Mouse (Mus musculus): ENCODE measurements around the gene Kcna1.

The Kcna1 gene

DNA sequence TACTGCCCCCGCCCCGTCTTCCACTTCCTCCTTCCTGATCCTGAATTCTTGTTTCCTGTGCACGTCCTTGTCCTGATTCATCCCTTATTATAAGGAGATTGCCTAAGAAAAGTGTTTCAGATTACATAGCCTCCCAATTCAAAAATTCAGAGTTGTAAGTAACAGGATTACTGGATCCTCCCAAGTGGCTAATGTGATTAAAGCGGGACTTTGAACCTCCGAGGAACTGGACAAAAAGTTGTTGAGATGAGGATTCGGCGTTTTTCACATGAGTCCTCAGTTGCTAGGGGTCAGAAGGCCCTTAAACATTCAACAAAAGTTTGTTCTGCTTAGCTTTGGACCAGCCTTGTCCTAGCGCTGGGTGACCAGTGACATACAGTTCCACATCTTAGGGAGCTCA is at the start of gene Kcna1:
Gene Kcna1 (minus strand): TSS at position 4 of the 400 bp plus-strand sequence.
- DNase-seq (ENCODE audit: low read depth, low spot score), result no peak

DNA sequence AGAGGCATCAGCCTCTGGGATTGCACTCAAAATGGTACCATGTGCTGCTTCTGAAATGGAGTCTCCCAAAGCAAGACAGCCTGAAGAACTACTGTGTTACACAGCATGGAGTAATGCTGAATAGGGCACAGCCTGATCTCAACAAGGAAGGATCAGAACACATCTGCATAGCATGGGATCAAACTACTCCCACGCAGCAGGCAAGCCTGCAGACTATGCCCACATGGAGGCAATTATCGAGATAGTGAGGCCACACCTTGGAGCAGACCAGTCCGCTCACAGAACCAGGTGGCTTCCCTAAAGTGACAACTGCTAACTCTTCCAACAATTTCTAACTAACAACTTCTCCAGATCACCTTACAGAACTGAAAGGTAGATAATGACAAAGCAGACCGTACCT is 40.9 kb upstream of the Kcna1 start:
- no peak for DNase-seq (ENCODE audit: low read depth, low spot score)

DNA sequence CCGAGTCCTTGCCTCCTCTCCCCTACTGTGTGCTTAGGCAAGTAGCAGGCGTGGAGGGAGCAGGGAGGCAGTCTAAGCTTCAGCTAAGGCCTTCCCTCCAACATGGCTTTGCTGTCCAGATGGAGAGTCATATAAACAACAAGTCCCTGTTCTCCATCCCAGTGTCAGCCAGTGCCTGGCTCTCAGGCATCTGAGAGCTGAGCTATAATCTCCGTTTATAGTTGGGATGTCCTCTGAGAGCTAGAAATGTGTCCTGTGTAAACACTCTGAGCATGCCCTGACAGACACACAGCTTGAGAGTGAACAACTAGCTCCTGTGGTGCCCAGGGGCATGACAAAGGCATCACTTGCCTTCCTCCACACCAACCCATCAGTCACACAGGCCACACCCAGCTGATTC is 39.0 kb upstream of the Kcna1 start:
- DNase-seq (ENCODE audit: low read depth, low spot score), result no peak

DNA sequence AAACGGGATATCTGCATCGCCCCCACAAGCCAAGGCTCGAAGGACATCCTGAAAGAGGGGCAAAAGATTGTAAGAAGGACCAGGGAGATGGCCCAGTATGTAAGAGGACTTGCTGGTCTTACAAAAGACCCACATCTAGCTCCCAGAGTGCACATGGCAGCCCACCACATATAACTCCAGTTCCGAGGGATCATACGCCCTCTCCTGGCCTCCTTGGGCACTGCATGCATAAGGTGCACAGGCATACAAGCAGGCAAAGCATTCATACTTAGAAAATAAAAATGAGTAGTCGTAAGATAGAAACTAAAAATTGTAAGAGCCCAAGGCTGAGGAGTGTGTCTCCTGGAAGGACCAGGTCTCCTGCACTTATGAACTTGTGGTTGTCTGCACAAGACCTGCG is 32.8 kb upstream of the Kcna1 start:
- no peak for DNase-seq (ENCODE audit: low read depth, low spot score)

DNA sequence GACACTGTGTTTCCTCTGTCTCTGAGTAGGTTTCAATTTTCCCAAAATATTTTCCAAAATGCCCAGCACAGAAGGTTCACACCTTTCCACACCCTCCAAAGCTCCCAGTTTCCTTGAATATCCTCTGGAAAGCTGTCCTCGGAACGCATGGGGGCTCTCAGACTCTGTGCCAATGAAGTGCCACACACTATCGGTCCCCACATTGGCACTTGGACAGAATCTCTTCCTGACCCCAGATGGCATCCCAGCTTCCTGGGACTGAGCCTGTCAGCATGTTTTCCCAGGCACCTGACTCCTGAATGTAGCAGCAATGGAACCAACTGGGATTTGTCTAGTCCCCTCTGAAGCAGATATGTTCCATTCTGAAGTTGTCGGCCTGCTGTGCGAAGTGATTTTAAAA is 20.8 kb upstream of the Kcna1 start:
- DNase-seq (ENCODE audit: low read depth, low spot score), result no peak

DNA sequence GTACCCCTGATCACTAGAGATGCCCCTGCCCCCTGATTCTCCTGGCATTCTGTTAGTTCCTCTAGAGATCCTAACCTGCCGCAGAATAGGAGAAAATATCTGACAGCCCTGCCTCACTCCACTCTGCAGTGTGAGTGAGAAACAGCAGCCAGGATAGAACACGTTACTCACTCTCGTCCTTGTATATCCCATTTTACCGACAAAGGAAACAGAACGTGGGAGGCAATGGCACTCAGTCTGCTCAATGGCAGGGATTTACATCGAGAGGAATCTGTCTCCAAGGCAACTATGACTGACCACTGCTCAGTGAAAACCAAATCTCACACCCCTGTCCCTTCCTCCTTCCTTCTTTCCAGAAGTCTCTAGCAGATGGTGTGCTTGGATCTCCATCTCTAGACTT is 19.9 kb upstream of the Kcna1 start:
- no peak for DNase-seq (ENCODE audit: low read depth, low spot score)

DNA sequence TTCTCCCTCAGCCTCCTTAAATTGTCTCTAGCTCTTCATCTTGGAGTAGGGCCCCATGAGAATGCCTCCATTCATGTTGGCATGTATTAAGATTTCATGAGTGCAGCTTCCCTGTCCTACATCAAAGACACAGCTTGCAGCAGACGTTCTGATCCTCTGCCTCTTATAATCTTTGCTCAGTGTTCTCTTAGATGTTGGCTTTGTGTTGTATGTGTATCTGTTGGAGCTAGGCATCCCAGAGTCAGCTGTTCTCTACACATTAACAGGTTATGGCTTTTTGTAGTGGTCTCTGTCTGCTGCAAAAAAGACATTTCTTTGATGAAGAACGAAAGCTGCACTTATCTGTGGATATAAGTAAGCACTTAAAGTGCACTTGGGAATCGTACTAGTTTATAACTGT is 18.4 kb upstream of the Kcna1 start:
- DNase-seq (ENCODE audit: low read depth, low spot score), result no peak

DNA sequence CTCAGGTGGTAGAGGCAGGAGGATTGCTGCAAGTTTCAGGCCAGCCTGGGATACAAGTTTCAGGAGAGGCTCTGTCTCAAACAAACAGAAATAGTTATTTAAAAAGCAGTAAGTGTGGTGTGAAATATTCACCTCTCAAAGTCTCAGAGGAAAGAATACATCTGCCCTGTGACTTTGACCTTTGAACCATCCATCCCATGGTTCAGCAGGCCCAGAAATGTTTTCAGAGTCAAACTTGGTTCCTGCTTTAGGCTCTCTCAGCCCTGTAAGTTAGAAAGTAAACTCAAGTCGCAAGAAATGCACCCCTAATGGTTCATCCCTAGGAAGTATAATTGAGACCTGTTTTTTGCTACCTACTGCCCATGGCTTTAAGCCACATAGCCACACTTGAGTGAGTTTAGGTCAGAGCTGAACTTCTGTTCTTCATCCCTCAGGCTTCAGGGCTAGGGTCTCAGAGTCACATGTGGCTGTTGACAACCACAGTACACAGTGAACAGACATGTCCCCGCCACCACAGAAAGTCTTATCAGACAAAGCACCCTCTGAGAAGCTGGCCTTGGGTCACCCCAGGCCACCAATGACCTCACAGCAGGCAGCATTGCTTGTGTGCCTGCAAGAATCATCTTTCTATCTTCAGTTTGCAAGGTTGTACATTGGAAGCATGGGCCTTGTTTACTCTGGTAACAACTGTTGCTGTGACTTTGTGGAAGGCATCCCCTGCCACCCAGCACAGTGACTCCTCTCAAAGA is 11.6 kb upstream of the Kcna1 start:
- DNase-seq (ENCODE audit: low read depth, low spot score), result no peak

DNA sequence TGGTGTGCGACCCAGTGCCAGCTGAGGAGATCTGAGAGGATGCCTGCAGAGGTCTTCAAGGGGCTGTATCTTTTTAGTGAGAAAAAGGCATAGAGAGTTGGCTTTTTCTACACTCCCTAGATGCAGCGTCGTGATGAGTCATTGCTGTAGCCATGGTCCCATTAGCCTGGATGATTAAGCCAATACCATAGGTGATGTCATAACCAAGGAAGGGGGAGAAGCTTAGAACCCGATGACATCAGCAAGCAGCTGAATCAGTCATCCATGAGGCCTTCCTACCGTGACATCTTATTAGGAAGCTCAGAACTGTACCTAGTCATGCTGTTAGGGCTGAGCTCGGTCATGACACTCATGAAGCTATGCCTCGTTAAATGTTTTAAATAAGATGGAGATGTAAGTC is 7.4 kb upstream of the Kcna1 start:
- no peak for DNase-seq (ENCODE audit: low read depth, low spot score)

DNA sequence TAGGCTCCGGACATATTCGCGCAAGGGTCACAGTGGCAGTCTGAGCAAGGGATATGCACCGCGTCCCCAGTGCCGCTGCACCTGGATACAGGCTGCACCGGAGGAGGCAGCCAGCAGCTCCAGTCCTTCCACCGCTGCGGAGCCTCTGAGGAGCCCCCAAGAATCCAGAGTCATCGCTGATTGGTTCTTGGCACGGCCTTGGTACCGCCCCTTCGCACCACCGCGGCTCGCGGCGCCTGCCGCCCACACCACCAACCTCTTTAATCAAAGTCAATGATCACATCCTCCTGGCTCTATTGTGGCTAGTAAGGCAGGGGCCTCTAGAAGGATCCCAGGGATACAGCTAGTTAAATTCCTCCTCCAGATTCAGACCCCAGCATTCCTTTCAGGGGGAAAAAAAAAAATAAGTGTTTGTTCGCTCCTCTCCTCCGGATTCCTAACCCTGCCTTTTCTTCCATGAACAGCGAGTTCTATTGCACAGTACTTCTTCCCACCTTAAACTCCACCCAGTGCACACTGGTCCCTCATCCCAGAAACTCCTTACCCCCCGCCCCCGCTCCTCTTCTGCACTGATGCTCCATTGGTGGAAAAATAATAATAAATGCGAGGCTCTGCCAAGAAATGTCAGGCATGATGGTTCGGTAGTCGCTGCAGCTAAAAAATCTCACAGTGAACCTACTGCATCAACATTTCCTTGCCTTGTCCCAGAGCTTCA is 383 bp downstream of the Kcna1 start:
- DNase-seq (ENCODE audit: low read depth, low spot score), result no peak

DNA sequence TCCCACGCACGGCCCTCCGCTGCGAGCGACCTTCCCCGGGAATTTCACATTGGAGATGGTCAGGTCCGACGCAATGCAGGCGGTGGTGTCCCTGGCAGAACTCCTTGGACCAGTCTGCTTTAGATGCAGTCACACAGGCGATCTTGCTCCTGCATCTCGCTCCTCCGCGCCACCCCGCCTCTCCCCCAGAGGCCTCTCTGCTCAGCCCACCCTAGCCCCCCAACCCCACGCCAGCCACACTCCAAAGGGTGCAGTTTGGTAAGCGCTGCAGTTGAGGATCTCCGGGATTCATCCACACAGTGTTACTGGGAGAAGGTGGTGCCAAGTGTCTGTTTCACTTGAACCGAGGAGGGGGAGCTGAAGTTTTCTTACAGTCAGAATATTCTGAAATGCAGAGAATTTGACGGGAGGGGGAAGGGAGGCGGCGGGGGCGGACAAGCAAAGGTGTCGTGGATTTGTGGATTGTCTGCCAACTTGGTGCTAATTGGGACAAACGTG is 1.1 kb downstream of the Kcna1 start:
- no peak for DNase-seq (ENCODE audit: low read depth, low spot score)

DNA sequence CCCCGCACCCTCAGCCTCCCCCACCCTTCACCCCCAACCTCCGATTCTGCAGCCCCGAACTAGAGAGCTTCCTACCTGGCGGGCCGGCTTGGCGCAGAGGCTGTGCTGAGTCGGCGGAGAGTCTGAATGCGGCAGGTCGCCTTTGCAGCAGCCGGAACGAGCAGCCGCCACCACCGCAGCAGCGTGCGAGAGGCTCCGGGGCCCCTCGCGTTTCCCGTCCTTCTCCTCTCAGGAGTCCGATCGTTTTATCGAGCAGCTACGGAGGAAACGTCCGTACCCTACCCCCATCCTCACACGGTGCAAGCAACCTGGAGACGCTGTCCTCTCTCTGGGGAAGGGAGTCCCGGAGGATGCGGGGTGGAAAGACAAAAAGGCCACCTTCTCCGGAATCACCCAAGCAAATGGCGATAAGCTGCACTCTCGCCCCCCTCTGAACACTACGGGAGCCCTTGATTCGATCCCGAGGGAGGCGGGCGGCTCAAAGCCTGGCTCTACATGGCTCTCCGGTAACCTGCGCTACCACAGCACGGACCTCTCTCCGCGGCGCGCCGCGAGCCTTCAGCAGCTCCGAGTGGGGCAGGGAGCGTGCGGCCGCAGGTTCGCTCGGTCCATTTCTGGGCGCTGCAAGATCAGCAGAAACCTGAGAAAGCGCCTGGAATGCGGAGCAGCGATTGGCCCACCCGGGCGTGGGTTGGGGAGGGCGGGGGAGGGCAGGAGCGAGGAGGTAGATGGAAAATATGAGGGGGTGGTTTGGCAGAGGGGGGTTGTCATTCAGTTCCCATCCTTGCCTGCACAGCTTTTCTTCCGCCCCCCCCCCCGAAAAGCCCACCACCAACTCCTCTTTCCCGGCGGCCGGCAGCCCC is 1.8 kb downstream of the Kcna1 start:
- DNase-seq (ENCODE audit: low read depth, low spot score), result no peak

DNA sequence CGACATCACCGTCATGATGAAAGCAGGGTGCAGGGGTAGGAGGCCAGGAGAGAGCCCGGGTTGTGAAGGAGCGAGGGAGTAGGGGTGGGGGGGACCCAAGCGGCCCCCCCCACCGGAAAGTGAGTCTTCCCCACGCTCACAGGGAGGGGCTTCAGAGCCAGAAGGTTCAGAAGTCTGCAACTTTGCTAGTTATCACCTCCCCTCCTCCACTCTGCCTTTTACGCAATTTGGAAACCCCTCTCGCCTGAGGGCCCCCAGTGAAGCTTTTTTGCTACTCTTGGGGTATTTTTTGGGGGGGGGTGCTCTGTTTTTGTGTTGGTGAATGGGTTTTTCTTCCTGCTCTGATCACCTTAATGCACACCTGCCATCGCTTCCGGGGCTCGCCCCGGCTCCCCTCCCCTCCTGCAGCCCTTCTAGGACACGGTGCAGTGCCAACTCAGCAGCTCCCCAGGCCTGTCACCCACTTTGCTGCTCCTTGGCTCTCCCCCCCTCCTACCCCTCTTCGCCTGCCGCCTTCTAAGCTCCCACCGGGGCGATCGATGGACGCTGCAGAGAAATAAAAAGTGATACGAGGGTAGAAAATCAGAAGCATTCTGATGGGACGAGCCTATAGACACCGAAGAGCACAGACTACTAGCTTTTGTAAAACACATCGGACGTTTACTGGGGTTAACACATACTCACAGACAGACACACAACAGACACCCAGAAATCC is 2.7 kb downstream of the Kcna1 start:
- DNase-seq (ENCODE audit: low read depth, low spot score), result no peak

DNA sequence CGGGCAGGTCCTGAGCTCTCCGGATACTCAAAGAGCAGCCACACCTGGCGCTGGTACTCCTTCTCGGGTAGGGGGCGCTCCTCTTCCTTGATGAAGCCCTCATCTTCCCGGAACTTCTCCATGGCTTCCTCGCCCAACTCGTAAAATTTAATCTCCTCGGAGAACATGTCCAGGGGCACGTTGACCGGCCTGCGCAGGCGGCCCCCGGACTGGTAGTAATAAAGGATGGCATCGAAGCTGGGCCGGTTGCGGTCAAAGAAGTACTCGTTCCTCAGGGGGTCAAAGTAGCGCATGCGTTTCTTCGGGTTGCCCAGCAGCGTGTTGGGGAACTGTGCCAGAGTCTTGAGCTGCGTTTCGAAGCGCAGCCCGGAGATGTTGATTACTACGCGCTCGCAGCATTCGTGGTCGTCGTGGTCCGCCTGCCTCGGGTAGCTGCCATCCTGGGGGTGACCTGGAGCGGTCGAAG is 3.3 kb downstream of the Kcna1 start:
- no peak for DNase-seq (ENCODE audit: low read depth, low spot score)

DNA sequence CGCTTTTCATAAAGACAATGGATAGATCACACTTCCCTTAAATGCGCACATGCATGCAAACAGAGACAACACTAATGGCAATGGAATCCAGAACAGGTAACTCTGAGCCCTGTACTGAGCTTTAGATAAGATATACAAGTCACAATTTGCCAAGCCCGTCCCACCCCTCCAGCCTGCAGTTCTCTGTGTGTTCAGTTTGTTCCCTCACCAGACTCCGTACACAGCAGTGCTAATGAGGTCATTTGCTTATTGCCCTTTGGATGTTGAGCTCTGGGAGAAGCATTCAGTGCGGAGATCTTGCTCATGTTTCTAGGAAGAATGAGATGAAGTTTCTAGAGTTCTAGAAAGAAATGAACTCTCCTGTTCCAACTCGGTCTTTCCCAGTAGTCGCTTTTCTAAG is 17.7 kb downstream of the Kcna1 start:
- no peak for DNase-seq (ENCODE audit: low read depth, low spot score)

DNA sequence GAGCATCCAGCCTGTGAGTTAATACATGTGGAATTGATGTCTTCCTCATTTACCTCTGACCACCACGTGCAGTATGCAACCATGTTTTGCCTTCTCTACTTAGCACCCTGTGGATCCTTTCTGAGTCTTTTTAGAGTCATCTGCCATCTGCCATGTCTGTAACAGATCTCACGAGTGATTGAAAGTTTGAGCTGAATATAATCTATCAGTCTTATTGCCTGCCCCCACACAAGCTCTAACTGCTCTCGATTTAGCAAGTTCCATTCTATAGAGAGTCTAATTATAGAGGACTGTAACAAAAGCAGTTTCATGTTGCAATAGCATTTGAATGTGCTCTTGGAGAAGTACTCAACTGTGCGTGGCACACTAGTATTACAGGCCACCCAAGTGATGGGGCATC is 27.7 kb downstream of the Kcna1 start:
- no peak for DNase-seq (ENCODE audit: low read depth, low spot score)

DNA sequence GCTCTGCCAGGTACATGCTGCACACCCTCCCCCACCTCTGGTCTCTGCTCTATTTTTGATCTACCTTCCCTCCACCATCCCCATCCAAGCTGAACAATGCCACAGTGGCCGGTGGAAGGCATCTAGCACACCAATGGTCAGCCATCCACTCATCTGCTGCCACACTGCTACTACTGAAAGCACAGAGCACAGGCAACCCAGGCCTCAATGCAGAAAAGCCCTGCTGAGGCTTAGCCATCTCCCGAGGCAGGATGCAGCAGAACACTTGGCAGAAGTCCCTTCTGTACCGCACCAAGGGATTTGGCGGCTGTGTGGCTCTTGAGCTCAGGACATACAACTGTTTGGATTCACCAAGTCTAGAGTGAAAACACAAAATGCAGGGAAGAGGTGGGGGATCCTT is 35.4 kb downstream of the Kcna1 start:
- DNase-seq (ENCODE audit: low read depth, low spot score), result no peak

DNA sequence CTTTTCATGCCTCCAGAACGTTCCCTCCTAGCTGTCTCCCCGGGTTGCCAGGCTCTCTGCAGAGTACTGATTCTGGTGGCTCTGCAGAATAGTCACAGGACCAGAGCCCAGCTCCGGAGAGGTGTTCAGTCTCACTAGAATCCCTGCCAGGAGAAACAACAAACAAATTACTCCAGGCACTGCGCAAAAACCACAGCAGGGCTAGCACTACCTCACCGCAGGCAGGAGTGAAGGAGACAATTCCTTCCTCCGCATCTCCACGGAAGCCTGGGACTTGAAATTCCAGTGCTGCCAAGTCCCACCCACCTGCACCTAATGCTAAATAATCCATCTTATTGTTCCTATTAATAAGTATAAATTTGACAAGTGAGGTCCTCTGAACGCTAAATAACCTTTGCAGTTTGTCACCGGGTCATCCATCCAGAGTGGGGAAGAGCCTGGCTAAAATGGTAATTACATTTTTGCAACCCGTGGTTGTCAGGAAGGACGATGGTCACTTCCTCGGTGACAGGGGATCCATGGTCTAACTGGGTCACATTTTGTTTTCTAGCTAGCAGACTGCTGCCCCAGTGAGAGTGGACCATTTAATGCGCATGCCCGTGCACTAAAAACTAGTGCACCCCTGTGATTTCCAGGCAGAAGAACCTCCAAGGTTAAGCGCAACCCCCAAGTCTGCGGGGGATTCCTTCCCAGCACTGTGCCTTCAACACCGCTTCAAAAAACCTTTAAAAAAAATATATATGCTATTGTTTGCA is 36.8 kb downstream of the Kcna1 start:
- no peak for DNase-seq (ENCODE audit: low read depth, low spot score)

DNA sequence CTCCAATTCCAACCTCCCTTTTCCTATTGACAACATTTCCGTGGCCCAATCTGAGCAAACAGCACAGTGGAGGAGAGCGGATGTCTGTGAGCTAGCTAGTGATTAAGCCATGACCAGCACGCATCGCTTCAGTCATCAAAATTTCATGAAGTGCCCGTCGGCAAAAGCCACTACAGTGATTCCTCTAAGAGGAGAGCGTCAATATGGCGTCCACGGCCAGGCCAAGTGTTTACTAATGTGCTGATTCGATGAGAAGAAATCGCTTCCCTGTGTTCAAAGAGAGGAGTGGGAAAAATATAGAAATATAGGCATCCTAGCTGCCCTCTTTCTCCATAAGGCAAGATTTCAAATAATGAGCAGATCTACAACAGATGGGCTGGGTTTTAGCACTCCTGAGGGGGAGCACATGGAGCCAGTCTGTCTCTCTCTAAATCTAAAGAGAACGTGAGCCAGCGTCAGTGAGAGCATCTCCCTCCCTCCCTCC is 44.3 kb downstream of the Kcna1 start:
- DNase-seq (ENCODE audit: low read depth, low spot score), result no peak

DNA sequence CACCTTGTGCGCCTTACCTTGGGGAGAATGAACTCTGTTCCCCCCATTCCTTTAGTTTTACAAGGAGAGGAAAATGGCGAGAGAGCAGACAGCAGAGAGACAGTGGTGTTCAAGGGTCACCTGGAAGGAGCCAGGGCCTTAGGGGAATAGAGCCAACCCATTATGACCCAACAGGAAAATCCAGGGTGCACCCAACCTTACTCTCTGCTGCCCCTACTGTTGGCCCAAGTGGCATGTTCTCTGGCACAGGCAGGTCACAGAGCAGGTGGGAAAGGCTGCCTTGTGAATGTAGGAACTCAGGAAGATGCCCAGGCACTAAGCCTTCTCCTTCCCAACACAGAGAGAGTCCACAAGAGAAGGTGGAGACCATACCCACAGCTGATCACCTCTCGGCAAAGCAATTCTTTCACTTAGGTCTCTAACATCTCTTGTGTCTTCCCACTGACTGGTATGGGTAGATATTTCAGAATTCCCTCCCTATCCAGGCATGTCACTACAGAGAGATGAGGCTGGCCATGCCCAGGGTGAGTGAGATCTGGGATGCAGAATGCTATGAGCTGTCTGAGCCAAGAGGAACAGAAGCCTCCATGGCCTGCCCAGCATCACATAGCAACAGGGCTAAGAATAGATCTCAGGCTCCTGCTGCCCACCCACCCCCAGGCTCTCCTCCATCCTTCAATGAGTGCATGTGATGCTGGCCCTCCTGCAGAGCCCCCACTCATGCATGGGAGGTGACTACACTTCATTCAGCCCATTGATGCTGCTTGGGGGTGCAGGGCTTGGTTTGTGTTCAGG is 46.8 kb downstream of the Kcna1 start:
- DNase-seq (ENCODE audit: low read depth, low spot score), result no peak

All from retina, adult 2 months (tissue).